Mouse (Mus musculus): ENCODE results near the gene Fgfr1op2. TPM values are rescaled to one million over a fixed set of nuclear protein-coding genes. Genes with fewer than 3 reads are reported as not detected.

Gene Fgfr1op2
- polyA plus RNA-seq, 1 experiment from 2014 or later: 56.1 TPM

- Histone ChIP-seq H3K36me3 (ENCODE audit: control insufficient read depth, insufficient read depth, low read length) (no peaks in the 10 kb centered on the region), H3K27me3 (replicated peaks; ENCODE audit: control insufficient read depth, insufficient read depth, low read length) (no peaks in the 10 kb centered on the region), H3K27ac (ENCODE audit: low read depth, low read length) (peak within 1 kb of the TSS; percentile 83), H3K9ac (ENCODE audit: low read length) (peak within 1 kb of the TSS; percentile 87), H3K4me2 (ENCODE audit: low read length) (peak within 1 kb of the TSS; percentile 84), H3K4me3 (ENCODE audit: low read depth, low read length) (peak within 1 kb of the TSS; percentile 79), H3K4me1 (ENCODE audit: control insufficient read depth, insufficient read depth, low read length) (peaks cover 7% of the 10 kb centered on the region), H3K9me3 (replicated peaks; ENCODE audit: control insufficient read depth, low read length) (no peaks in the 10 kb centered on the region)
- ATAC-seq (peak; percentile 98), DNase-seq (ENCODE audit: low spot score) (peak; percentile 100)
- WGBS: under 1% methylated on average over 60 of the region's 60 CpGs
Measured at GRCm38 (mm10) chr6:146642276-146643183, 65.5 kb downstream of the Fgfr1op2 start, which contains the start of the genes Med21 and Tm7sf3. Gene Med21, plus strand, starts transcription at chr6:146642547. Gene Tm7sf3, minus strand, starts transcription at chr6:146642824.

DNA sequence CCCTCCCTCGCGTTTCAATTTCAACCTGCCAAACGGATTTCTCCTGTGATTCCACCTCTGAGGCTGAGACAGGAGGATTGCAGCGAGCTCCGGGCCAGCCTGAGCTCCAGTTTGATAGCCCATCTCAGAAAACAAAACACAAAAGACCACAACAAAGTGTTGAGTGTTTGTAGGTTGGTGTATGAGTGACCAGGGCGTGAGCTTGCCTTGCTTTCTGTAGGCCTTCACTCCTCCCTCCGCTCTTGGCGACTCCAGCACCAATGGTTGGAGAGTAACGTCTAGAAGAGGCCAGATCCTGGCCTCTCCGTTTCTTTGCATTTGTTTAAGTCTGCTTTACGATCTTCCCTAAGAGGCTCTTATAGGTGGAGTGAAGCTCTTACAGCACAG lies 66.2 kb downstream of the Fgfr1op2 start:
- 47% methylated on average over 11 of the region's 11 CpGs for WGBS

More for the DNA sequence above, 66.2 kb downstream of the Fgfr1op2 start:
- H3K9ac ChIP-seq (ENCODE audit: low read length): peak overlapping the region; percentile 87
- no peaks in the 10 kb centered on the region for H3K9me3 ChIP-seq (replicated peaks; ENCODE audit: control insufficient read depth, low read length)
- no peak overlapping the region for H3K27ac ChIP-seq (ENCODE audit: low read depth, low read length)
- H3K4me3 ChIP-seq (ENCODE audit: low read depth, low read length): peak overlapping the region; percentile 79
- H3K4me2 ChIP-seq (ENCODE audit: low read length): peak overlapping the region; percentile 84
- peaks cover 7% of the 10 kb centered on the region for H3K4me1 ChIP-seq (ENCODE audit: control insufficient read depth, insufficient read depth, low read length)
- ATAC-seq (no peak), DNase-seq (ENCODE audit: low spot score) (no peak)
- H3K36me3 ChIP-seq (ENCODE audit: control insufficient read depth, insufficient read depth, low read length): no peaks in the 10 kb centered on the region
- H3K27me3 ChIP-seq (replicated peaks; ENCODE audit: control insufficient read depth, insufficient read depth, low read length): no peaks in the 10 kb centered on the region

Other genes with a start within 250 kb of the Fgfr1op2 start
- gene Itpr2, start 75.0 kb upstream of the Fgfr1op2 start, polyA plus RNA-seq (2014; fragmentation: Nextera tagmentation; extraction: Ambion mirVana): 2.4 and 4.5 TPM in 2 replicates
- 52.9 and 62.2 TPM in 2 replicates for gene Ints13, start 632 bp downstream of the Fgfr1op2 start, polyA plus RNA-seq (2014; fragmentation: Nextera tagmentation; extraction: Ambion mirVana)
- 117 and 122 TPM in 2 replicates for gene Med21, start 65.3 kb downstream of the Fgfr1op2 start, polyA plus RNA-seq (2014; fragmentation: Nextera tagmentation; extraction: Ambion mirVana)
- 29.5 and 31.1 TPM in 2 replicates for gene Tm7sf3, start 65.6 kb downstream of the Fgfr1op2 start, polyA plus RNA-seq (2014; fragmentation: Nextera tagmentation; extraction: Ambion mirVana)
- gene Stk38l, start 147.8 kb downstream of the Fgfr1op2 start, polyA plus RNA-seq (2014; fragmentation: Nextera tagmentation; extraction: Ambion mirVana): 13.5 and 14.9 TPM in 2 replicates
- 0.59 and 1.0 TPM in 2 replicates for gene Arntl2, start 218.9 kb downstream of the Fgfr1op2 start, polyA plus RNA-seq (2014; fragmentation: Nextera tagmentation; extraction: Ambion mirVana)

All from forebrain, embryonic 14.5 days (tissue).